Mouse (Mus musculus) embryo, embryonic 11.5 days (tissue): ENCODE results near the gene Ubl4a.
"Not testable (repeated sequence)": the region's sequence is repeated elsewhere in the genome, so short reads cannot be mapped to it uniquely, and the experiment has no call there.

Experiments
- DNase-seq: peaks from one replicate; pipeline ENCODE4 v3.0.0-alpha.2; 2012; ENCODE audit warnings: low read depth, low spot score

Gene Ubl4a

DNA sequence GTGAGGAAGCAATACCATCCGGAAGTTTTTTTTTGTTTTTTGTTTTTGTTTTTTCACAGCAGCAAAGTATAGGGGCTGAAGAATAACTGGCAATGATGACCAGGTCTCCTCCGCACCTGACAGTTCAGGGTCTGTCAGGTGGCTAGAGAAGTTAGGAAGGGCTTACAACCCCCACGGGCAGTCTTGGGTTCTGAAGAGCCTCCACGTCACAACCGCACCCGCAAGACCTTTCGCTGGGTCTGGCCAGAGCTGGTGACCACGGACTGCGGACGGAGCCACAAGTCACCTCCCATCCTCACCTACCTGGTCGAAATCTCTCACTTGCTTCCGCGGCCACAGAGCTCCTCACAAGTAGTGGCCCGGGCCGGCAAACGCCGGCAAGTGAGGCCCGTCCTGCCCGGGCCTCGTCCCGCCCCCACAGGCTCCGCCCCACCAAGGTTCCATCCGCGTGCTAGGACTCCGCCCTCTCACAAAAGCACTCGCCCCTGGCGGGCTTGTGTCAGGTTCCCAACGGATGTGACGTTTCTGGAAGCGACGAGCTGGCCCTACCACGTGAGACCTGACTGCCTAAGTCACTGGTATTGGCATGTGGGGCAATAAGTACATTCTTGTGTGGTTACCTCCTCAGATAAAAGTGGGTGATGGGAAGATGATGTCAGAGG lies at the start of gene Ubl4a, which contains the start of gene Slc10a3:
Ubl4a (minus strand) TSS at position 331 of the 662 bp plus-strand sequence.
Slc10a3 (minus strand) TSS at position 462 of the 662 bp plus-strand sequence.
- peak; percentile 74 for DNase-seq

DNA sequence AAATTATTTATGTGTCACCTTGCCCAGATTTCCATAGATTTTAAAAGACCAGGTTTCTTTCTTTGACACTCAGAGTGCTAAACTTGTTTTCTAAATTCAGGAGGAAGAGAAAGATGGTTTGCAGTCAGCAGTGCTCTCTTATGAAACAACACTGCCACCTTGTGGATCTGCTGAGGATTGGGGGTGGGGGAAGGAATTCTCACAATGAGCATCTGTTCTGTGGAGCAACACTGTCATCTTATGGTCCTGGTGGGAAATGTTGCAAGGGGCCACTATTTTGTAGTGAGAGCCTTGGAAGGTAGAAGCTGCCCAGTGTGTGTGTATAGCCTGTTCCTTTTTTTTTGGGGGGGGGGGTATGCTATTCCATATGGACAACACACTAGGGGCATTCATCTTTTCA lies 40.4 kb upstream of the Ubl4a start:
- peak; percentile 50 for DNase-seq

DNA sequence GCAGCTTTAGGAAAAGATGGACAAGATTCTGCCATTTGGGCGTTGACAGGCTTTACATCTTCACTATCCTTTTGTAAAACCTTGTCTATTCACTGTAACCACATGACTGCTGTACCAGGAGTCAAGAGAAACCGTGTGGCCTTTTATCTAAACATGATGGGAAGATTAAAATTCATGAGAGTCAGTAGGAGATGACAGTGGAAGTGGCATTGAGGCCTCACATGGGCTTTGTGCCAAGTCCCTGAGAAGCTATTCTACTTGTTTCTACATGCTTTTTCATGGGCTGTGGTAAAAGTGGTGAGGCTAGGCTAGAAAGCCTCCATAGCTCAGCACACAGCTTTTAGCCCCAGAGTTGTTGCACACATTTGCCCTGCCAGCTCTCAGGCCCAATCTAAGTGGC lies 35.3 kb upstream of the Ubl4a start:
- no peak for DNase-seq

DNA sequence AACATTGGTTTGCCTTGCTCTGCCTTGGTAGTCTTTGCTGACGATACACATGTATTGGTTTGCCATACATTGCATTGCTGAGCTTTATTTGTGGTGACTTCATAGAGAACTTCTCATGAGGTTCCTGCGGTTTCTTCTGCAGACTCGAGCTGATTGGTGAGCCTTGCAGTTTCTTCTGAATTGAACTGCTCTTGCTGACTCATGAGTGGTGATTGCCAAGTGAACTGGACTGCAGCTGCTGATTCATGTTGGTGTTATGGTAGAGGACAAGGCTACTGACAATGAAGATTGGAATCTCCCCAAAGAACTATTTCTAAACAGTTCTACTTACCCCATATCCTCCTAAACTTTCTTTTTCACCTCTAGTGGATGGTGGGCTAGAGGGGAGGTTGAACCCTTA lies 27.1 kb upstream of the Ubl4a start:
- DNase-seq, result no peak

DNA sequence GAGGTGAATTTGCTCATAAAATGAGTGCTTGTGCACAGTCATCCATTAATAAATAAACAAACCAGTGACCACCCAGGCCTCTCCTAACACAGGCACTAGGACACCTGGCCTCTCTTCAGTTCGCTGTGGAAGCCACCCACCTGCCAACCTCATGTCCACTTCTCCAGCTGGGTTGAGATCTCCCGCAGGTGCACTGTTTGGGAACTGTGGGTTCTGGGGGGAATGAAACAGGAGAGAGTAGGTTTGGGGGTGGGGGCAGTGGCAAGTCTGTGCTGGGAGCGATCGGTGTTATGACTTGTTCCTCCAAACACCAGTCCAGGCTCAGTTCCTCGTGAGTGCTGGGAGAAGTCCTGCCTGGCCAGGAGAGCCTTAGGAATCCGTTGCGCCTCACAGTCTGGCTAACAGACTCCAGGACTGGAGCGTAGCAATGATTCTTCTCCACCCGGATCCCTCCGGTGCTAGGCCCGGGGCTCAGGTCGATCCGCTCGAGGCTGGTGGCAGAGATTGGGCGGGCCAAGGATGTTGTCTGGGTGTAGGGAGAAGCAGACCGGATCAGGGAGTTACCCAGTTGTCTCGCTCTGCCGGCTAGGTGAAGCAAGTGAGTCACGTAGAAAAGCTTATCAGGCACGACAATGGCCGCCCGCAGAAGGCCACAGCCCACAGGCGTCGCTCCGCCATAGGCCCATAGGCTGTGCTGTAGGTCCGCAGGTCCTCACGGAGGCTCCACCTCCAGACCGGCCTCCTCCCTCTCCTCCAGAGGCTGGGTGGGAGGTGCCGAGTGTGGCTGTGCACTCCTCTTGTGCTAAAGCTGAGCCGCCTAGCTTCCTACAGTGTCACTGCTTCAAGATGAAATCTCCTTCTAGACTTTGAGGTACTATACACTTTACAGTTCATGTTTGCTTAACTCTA lies 19.8 kb upstream of the Ubl4a start, which contains the start of the genes Fam3a and Ikbkg:
Fam3a (minus strand) TSS at position 738 of the 909 bp plus-strand sequence.
Ikbkg (plus strand) TSS at position 756 of the 909 bp plus-strand sequence.
- DNase-seq, result peak; percentile 69

DNA sequence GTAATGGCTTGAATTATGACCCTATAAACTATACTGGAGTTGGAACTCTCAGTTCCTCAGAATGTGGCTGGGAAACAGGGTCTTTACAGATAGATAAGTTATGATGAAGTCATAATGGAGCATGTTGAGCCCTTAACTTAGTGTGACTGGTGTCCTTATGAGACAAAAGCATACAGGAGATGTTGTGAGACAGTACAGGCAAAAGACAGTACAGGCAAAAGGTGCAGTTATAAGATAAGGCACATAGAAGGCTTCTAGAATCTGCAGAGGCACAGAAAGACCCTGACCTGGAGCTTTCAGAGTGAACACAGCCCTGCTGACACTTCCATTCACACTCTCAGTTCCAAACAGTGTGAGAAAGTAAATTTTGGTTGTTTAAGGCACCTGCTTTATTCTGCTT lies 15.1 kb upstream of the Ubl4a start:
- no peak for DNase-seq

DNA sequence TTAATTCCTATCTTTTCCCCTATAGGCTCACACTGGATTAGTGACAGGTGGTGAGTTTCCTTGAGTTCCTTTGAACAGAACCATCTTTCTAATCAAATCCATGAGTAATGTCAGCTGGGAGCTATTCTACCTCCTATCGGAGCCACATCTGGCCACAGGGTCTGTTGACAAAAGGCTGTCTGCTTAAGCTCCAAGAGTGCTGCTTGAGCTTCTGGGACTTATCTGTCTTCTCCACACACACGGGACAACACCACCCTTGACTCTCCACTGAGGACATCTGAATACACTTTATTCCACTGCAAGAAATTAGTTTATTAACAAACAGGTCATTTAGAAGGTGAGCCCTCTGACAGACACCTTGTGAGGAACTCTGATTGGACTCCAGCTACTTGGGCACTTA lies 11.4 kb upstream of the Ubl4a start:
- no peak for DNase-seq

DNA sequence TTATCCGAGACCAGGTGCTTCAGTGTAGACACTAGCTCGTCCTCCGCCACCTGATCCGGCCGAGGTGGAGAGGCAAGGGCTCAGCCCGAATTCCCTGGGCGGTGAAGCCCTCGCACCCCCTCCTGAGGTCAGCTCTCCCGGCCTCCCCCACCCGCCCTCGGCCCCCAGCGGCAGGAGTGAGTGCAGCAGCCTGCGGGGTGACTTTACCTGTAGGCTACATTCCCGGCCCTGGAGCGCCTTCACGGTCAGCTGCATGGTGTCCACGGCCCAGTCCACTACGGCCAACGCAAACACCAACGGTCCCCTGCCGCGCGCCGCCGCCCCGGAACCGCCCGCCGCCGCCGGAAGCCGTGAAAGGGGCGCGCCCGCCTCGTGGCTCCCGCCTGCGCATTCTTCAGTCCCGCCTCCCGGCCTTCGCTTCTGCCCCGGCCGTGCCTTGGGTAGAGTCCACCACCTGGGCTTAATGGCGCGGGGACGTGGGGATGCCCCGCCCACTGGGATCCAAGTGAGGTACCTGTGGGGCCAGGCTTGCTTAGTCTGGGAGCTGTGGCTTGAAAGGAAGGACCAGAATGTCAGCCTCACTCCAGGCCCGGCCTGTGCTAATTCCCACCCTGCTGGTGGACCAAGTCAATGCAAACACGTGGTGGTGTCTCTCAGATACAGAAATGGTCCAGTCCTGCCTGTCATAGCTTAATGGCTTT lies 4.7 kb downstream of the Ubl4a start:
- no peak for DNase-seq

DNA sequence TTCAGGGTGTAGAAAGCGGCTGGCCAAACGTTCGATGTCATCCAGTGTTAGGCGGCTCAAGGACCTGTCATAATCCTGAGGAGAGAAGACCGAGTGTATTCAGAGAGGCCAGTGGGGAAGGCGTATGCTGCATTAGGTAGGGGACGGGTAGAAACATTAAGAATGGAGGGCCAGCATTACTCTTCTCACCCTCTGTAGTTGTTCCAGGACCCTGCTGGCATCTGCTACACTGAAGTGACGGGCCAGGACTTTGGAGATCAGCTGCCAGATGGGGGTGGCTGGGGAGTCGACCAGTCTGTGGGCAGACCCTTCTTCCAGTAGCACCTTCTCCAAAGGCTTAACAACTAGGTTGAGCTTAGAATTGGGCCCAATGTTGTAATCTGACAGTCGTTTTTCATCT lies 5.5 kb downstream of the Ubl4a start:
- no peak for DNase-seq

DNA sequence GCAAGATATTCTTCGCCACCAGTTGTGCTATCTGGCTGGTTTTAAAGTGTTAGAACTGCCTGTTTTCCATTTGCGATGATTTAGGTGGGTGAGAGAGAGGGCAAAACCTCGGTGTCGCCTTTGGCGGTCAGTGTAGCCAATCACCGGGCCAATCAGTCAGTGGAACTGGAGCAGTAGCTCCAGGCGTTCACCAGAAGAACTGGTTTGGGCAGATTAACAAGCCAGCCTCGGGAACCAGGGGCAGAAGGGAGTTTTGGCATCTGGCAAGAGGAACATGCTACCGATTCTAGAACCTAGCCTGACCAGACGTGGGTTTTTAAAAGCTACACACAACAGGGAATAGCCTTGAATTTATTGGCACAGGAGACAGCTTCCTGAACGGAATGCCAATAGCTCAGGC lies 13.8 kb downstream of the Ubl4a start:
- no peak for DNase-seq

DNA sequence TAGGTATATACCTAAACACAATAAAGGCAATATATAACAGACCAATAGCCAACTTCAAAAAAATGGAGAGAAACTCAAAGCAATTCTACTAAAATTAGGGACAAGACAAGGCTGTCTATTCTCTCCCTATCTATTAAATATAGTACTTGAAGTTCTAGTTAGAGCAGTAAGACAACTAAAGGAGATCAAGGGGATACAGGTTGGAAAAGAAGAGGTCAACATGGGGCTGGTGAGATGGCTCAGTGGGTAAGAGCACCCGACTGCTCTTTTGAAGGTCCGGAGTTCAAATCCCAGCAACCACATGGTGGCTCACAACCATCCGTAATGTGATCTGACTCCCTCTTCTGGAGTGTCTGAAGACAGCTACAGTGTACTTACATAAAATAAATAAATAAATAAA lies 15.9 kb downstream of the Ubl4a start:
- not testable (repeated sequence) for DNase-seq

DNA sequence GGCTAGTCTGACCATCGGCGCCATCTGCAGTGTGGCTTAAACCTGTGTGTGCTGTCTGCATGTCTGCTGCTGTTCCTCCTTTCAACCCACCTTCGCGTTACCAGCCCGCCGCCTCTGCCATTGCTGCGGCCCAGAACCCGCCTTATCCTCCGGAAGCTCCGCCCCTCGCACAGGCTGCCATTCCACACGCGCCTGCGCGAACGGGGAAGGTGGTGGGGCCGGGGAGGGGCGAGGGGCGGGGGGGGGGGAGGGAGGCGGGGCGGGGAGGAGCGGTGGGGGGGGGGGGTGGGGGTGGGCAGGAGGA lies 19.6 kb downstream of the Ubl4a start, which contains the start of gene Lage3:
Lage3 (minus strand) TSS at position 152 of the 304 bp plus-strand sequence.
- DNase-seq, result peak; percentile 57

DNA sequence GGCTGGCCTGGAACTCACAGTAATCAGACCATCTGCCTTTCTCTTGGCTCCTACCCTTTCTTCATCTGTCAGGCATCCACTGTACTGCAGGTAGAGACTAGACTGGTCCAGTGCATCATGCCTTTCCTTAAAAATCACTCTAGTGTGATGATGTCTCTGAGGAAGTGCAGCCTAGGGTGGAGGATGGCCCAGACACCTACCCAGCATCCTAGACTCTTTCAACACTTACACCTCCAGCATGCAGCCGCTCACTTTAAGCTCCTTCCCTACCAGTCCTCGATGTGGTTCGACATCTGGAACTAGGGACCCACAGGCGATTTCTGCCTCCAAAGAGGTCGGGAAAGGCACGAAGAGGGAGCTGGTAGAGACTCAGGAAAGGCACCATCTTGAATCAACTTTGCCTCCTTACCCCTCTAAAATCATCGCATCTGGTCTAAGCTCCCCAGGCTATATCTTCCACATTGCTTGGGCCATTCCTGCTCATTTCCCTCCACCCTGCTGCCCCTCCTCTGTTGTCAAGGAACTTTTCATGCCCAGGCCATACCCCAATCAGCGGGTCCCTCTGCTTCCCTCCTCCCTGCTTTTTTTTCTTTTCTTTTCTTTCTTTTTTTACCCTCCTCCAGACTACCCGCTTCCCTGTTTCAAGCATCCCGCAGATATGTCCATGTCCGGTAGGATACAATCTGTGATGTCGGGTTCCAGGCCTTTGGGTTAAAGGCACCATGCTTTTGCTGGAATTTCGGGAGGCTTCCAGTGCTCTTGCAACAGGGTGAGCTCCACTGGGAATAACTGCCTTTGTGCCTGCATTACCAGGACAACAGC lies 20.2 kb downstream of the Ubl4a start:
- no peak for DNase-seq

DNA sequence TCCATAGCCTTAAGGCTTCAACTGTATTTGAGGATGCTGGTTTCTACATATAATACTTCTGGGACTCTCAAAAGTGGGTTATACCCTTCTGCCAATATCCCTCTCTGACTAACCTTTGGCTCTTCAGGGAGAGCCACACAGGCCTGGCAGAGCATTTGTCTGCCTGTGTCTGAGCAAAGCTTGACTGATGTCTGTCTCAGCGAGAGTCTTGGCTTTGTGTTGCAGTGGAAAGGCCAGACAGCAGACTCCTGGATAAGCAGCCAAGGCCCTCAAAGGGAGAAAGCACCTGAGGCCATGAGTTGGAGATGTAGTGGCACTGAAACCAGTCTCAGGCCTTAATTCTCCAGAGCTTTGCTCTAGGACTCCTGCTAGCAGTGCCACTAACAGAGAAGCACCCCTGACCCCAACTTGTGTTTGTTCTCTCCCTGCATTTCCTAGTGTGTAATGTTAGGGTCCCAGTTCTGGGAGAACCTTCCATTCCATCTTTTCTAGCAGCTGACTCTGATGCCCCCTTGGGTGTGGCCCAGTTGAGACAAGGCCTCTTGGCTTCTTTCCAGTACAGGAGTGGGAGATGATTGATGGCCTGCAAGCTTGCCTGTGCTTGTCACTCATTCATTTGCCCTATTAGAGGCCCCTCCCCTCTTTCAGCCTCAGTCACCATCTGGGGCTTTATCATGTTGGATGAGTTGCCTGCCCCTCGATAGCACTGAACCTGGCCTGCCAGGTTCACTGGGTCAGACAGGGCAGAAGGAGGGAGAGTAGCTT lies 42.7 kb downstream of the Ubl4a start:
- DNase-seq, result no peak

DNA sequence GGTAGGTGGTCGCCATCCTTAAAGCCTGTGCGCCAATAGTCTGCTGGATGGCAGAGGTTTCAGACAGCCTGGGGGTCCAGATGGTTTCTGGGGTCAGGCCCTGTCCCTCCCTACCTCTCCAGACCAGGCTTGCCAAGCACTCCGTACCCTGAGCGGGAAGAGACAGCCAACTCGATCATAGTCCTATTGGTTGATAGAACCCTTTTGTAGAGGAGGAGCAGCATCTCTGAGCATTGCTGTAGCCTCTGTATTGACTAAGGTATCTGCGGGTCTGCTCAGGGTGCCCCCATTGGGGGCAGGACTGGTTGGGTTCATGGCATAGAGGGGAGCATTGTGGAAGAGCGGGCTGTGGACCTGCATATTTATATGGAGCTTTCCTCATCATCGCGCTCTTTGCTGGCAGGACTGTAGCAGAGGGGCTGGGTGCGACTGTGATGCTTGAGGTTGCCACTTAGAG lies 43.8 kb downstream of the Ubl4a start:
- no peak for DNase-seq

DNA sequence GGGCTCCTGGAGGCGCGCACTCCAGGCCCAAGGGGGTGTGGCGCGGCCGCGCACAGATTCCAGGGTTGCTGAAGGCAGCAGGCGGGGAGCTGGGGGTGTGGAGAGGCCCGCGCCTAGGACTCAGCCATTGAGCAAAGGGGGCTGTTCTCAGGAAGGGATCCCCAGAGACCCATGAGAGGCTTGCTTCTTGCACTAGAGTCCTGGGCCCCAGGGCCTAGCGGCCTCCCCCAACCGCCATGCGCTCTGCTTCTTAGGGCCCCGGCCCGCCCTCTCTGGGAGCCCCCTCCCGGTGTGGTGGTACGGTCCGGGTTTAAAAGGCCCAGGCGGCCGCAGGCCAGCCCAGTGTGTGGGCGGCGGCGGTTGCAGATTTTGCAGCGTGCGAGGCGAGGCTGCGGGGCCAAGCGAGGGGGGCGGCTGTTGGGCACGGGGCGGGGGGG lies 44.3 kb downstream of the Ubl4a start, which contains the start of gene Plxna3:
Plxna3 (plus strand) TSS at position 342 of the 437 bp plus-strand sequence.
- peak; percentile 44 for DNase-seq
